Mouse (Mus musculus) lung, embryonic 14.5 days (tissue): Measurements from ENCODE around the gene Fads1. TPM values are rescaled to one million over a fixed set of nuclear protein-coding genes. Genes with fewer than 3 reads are reported as not detected.
"Not testable (repeated sequence)": the region's sequence is repeated elsewhere in the genome, so short reads cannot be mapped to it uniquely, and the experiment has no call there.

Experiments used
- ATAC-seq: fragments of 200-750 bp; cut with Nextera tagmentation; 2 replicates; pipeline ENCODE4 v1.8.0; 2017; ENCODE audit warnings: mild to moderate bottlenecking, moderate TSS enrichment, moderate library complexity; ENCODE audit not compliant: insufficient read depth
- DNase-seq: peaks from one replicate; pipeline ENCODE4 v3.0.0-alpha.2; 2015
- H3K27ac ChIP-seq: fragments of 300-500 bp; sonication (generic); 2 replicates; pipeline ENCODE4 v1.5.1; 2014; ENCODE audit warnings: low read depth, mild to moderate bottlenecking, moderate library complexity
- H3K27me3 ChIP-seq: fragments of 300-500 bp; sonication (generic); 2 replicates; pipeline ENCODE4 v1.6.1; 2014; ENCODE audit warnings: low read length, control low read depth; ENCODE audit not compliant: insufficient read depth
- H3K36me3 ChIP-seq: fragments of 300-500 bp; sonication (generic); 2 replicates; pipeline ENCODE4 v1.6.1; 2014; ENCODE audit warnings: control low read depth; ENCODE audit not compliant: insufficient read depth
- H3K4me1 ChIP-seq: fragments of 300-500 bp; sonication (generic); 2 replicates; pipeline ENCODE4 v1.6.1; 2014; ENCODE audit warnings: antibody characterized with exemption, control low read depth; ENCODE audit not compliant: insufficient read depth
- H3K4me2 ChIP-seq: fragments of 300-500 bp; sonication (generic); 2 replicates; pipeline ENCODE4 v1.6.1; 2014; ENCODE audit warnings: mild to moderate bottlenecking
- H3K4me3 ChIP-seq: fragments of 300-500 bp; sonication (generic); 2 replicates; pipeline ENCODE4 v1.5.1; 2014; ENCODE audit warnings: low read depth, low read length
- H3K9ac ChIP-seq: fragments of 300-500 bp; sonication (generic); 2 replicates; pipeline ENCODE4 v1.6.1; 2014
- H3K9me3 ChIP-seq: fragments of 300-500 bp; sonication (generic); 2 replicates; pipeline ENCODE4 v1.6.1; 2016; ENCODE audit warnings: low read depth, low read length, control low read depth
- CTCF ChIP-seq: IDR thresholded peaks from 2 replicates; pipeline ENCODE4 v1.5.1; 2016; ENCODE audit warnings: antibody characterized with exemption, low read depth
- WGBS: fragments of 180-500 bp; shearing (Covaris S2); extraction: QIAGEN DNeasy Blood & Tissue Kit; methylation state at CpG from one replicate; pipeline ENCODE4 v1.1.7; 2014; 5-methylcytosine and 5-hydroxymethylcytosine counted together
- polyA plus RNA-seq: library from polyadenylated mRNA; unstranded; fragments of >200 nt; fragmentation: Nextera tagmentation; extraction: Ambion mirVana; gene quantifications from 2 replicates; pipeline ENCODE4 v1.2.1, GENCODE M21; 2014

Gene Fads1
- polyA plus RNA-seq, 1 experiment from 2014 or later, result 117 TPM

DNA sequence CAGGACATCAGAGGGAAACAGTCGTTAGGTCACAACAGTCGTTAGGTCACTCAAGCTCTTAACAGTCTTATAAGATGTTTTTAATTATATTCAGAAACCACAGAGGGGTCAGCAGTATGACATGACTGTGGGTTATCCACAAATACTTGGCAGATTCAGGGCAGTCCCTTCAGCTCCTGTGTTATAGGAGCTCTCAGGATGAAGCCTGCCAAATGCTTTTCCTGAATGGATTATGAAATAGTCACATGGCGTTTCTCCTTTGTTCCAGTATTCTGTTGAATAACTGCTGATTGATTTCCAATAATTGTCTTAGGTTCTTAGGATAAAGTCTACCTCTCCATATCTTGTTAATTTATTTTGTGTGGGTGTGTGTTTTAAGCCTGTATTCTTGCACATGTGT lies 33.5 kb upstream of the Fads1 start:
- Histone ChIP-seq H3K9ac (no peak overlapping the region), H3K4me3 (no peak overlapping the region), H3K36me3 (no peaks in the 10 kb centered on the region), H3K9me3 (no peaks in the 10 kb centered on the region), H3K4me2 (no peak overlapping the region), H3K4me1 (no peaks in the 10 kb centered on the region), H3K27ac (no peak overlapping the region), H3K27me3 (no peaks in the 10 kb centered on the region)
- ATAC-seq (no peak), DNase-seq (no peak)
- no peak for TF ChIP-seq CTCF
- WGBS, result 57% methylated on average over 3 of the region's 3 CpGs

DNA sequence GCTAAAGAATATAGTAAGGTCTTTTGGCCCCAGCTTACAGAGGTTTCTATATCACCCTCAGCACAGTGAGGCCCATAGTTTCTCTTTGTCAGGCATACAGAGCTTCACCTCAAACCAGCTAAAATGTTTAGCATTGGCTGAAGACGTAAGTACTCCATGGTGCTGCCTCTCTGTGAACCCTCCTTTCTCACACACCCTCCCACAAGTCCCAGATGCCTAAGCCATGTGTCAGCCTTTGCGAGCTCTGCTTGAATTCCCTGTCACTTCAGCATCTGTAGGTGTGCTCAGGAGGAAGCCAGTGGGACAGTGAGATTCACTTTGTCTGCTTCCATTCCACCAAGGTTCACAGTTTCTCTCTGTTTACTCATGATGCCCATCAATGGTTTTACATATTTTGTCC lies 25.0 kb upstream of the Fads1 start:
- Histone ChIP-seq H3K9ac (no peak overlapping the region), H3K27ac (no peak overlapping the region), H3K4me2 (no peak overlapping the region), H3K27me3 (no peaks in the 10 kb centered on the region), H3K4me1 (no peaks in the 10 kb centered on the region), H3K4me3 (no peak overlapping the region), H3K9me3 (no peaks in the 10 kb centered on the region), H3K36me3 (no peaks in the 10 kb centered on the region)
- WGBS, result 51% methylated on average over 2 of the region's 2 CpGs
- DNase-seq (no peak), ATAC-seq (no peak)
- TF ChIP-seq CTCF, result no peak

DNA sequence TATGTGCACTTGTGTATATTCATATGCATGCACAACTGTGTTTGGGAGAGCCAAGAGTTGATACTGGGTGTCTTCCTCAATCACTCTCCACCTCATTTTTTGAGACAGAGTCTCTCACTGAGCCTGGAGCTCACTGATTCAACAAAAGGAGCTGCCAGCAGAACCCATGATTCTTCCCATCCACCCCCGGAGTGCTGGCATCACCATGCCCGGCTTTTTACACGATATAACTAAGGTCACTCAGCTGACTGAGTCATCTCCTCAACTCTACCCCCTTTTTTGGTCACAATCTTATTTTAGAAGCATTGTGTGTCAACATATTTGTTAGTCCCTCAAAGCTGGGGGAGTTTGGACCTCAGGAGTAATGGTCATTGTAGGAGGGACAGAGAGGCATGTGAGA lies 18.8 kb upstream of the Fads1 start:
- Histone ChIP-seq H3K27me3 (no peaks in the 10 kb centered on the region), H3K9me3 (no peaks in the 10 kb centered on the region), H3K9ac (no peak overlapping the region), H3K4me1 (no peaks in the 10 kb centered on the region), H3K36me3 (no peaks in the 10 kb centered on the region), H3K4me3 (no peak overlapping the region), H3K4me2 (no peak overlapping the region), H3K27ac (no peak overlapping the region)
- DNase-seq, result no peak
- TF ChIP-seq CTCF, result no peak
- ATAC-seq, result no peak
- WGBS, result 81% methylated on average over 3 of the region's 3 CpGs

DNA sequence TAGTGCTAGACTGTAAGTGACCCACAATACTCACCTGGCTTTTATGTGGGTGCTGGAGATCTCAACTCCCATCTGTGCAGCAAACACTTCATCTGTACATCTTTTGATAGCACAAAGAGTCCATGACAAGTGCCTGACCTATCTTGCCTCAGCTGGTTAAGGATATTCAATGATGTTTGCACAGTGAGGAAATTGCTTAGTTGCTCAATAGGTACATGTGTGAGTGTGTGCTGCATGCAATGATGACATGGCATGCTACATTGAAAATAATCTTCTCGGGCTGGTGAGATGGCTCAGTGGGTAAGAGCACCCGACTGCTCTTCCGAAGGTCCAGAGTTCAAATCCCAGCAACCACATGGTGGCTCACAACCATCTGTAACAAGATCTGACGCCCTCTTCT lies 16.8 kb upstream of the Fads1 start:
- H3K27me3 ChIP-seq, result not testable (repeated sequence)

GRCm38 (mm10) chr19:10167112-10167511 lies 15.6 kb upstream of the Fads1 start:
- ATAC-seq, result no peak
- Histone ChIP-seq H3K4me3 (no peak overlapping the region), H3K9ac (no peak overlapping the region), H3K27ac (no peak overlapping the region), H3K4me2 (no peak overlapping the region), H3K27me3 (no peaks in the 10 kb centered on the region), H3K4me1 (no peaks in the 10 kb centered on the region), H3K36me3 (no peaks in the 10 kb centered on the region), H3K9me3 (no peaks in the 10 kb centered on the region)
- no peak for DNase-seq
- WGBS, result 62% methylated on average over 4 of the region's 4 CpGs
- no peak for TF ChIP-seq CTCF

More for the DNA sequence above, 16.8 kb upstream of the Fads1 start:
- not testable (repeated sequence) for H3K4me3 ChIP-seq, H3K36me3 ChIP-seq, H3K4me1 ChIP-seq, H3K9me3 ChIP-seq, ATAC-seq, H3K27ac ChIP-seq, H3K9ac ChIP-seq, H3K4me2 ChIP-seq, DNase-seq
- WGBS, result 88% methylated on average over 4 of the region's 4 CpGs

- no peaks in the 10 kb centered on the region for H3K4me1 ChIP-seq
- no peak overlapping the region for H3K27ac ChIP-seq
- no peak overlapping the region for H3K4me2 ChIP-seq
- DNase-seq (no peak), ATAC-seq (no peak)
- H3K36me3 ChIP-seq, result no peaks in the 10 kb centered on the region
- H3K9me3 ChIP-seq, result no peaks in the 10 kb centered on the region
- 93% methylated on average over 1 of the region's 1 CpGs for WGBS
- TF ChIP-seq CTCF, result no peak
- no peaks in the 10 kb centered on the region for H3K27me3 ChIP-seq
- no peak overlapping the region for H3K4me3 ChIP-seq
- H3K9ac ChIP-seq, result no peak overlapping the region
These were observed 14.7 kb upstream of the Fads1 start for GRCm38 (mm10) chr19:10167951-10168350.

DNA sequence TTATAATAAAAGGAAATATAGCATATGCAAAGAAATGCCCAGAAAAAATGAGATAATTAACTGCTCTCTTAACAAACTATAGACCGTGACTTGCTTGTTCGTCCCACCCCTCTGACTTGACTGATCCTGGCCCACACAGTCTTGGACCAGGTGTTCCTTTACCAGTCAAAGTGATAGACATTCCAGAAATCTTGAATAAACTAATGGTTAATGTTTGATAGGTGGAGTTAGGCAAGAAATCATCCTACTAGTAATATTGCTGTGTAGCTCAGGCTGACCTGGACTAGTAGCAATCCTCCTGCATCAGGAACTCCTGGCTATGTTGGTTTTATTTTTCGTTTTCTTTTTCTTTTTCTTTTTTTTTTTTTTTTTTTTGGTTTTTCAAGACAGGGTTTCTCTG lies 14.2 kb upstream of the Fads1 start:
- Histone ChIP-seq H3K4me1 (no peaks in the 10 kb centered on the region), H3K27ac (no peak overlapping the region), H3K9me3 (no peaks in the 10 kb centered on the region), H3K27me3 (no peaks in the 10 kb centered on the region), H3K4me2 (no peak overlapping the region), H3K9ac (no peak overlapping the region), H3K4me3 (no peak overlapping the region), H3K36me3 (no peaks in the 10 kb centered on the region)
- no peak for TF ChIP-seq CTCF
- DNase-seq (no peak), ATAC-seq (no peak)
- 78% methylated on average over 3 of the region's 3 CpGs for WGBS

DNA sequence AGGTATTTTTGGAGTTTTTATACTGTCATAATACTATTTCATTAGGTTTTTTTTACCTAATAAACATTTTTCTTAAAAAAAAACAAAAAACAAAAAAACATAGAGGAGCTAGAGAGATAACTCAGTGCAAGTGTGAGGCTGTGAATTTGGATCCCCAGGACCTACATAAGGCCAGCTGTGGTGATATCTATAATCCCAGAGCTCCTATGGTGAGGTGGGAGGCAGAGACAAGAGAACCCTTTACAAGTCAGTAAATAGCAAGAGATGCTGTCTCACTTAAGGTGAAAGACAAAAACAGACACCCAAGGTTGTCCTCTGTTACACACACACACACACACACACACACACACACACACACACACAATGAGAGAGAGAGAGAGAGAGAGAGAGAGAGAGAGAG lies 13.5 kb upstream of the Fads1 start:
- H3K36me3 ChIP-seq, result no peaks in the 10 kb centered on the region
- TF ChIP-seq CTCF, result no peak
- no peaks in the 10 kb centered on the region for H3K27me3 ChIP-seq
- ATAC-seq, result no peak
- no peak for DNase-seq
- no peak overlapping the region for H3K9ac ChIP-seq
- no peak overlapping the region for H3K4me3 ChIP-seq
- no peak overlapping the region for H3K27ac ChIP-seq
- no peak overlapping the region for H3K4me2 ChIP-seq
- H3K9me3 ChIP-seq, result no peaks in the 10 kb centered on the region
- no peaks in the 10 kb centered on the region for H3K4me1 ChIP-seq

GRCm38 (mm10) chr19:10169692-10170330 lies 12.9 kb upstream of the Fads1 start:
- H3K9ac ChIP-seq, result not testable (repeated sequence)

More at GRCm38 (mm10) chr19:10169692-10170330, 12.9 kb upstream of the Fads1 start:
- H3K36me3 ChIP-seq, H3K27me3 ChIP-seq, H3K4me1 ChIP-seq, H3K9me3 ChIP-seq, H3K4me2 ChIP-seq, ATAC-seq, DNase-seq, H3K4me3 ChIP-seq, H3K27ac ChIP-seq: not testable (repeated sequence)
- WGBS, result 84% methylated on average over 3 of the region's 3 CpGs
